Mouse (Mus musculus): ENCODE data around the gene Tcp1. TPM values are rescaled to one million over a fixed set of nuclear protein-coding genes. Genes with fewer than 3 reads are reported as not detected.
"Not testable (repeated sequence)": the region's sequence is repeated elsewhere in the genome, so short reads cannot be mapped to it uniquely, and the experiment has no call there.

Gene Tcp1
- polyA plus RNA-seq, 1 experiment: 138 TPM

DNA sequence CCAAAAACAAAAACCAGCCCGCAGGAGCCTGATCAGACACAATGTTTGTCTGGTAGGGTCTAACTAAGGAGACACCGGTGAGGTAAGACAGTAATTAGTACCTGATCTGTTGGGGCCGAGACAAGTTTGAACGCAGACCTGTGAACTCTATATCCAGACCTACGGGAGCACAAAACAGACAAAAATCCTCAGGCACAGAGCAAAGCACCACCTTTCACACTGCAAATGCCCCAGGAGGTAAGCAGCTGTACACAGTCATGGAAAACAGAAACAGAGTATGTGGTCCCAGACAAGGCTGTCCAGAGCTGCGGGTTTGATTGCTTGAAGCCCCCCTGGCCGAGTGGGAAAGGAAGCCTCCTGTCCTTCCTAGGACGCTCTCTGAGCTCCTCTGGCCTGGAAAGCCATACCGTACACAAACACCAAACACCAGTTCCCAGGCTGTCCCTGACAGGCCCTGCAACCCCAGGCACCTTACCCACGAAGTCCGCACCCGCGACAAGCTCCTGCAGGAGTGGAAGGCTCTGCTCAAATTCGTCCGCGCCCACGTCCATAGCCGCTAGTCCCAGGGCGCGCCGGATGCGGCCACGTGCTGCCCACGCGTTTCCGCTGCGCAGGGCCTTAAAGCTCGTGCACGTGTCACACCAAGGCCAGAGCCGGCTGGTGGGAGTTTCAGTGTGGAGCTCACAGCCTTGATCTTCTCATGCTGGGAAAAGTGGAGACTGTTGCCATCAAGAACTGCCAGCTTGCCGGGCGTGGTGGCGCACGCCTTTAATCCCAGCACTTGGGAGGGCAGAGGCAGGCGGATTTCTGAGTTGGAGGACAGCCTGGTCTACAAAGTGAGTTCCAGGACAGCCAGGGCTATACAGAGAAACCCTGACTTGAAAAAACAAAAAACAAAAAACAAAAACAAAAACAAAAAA is 5.9 kb upstream of the Tcp1 start, which contains the start of gene Pnldc1:
Gene Pnldc1, minus strand, starts transcription at position 870 of the 920 bp plus-strand sequence.
- no peak for DNase-seq (ENCODE audit: extremely low spot score in 1 of 2, low spot score in 1 of 2)

DNA sequence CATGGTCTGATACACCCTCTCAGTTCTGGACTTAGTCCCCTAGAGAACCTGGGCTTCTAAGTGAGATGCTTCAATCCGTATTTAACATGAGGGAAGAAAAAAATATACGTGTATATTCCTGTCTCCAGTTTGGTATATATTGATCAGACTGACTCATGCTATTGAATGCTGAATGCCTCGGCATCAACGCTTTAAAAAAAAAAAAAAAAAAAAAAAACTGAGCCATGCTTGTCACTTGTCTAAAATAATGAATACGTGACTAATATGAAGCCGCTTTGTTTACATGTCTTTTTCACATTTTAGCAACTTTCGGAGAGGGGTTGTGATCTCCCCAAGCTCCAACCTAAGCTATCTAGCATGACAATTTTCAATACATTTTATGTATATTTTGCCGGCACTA is 5.1 kb upstream of the Tcp1 start:
- DNase-seq (ENCODE audit: extremely low spot score in 1 of 2, low spot score in 1 of 2): no peak

DNA sequence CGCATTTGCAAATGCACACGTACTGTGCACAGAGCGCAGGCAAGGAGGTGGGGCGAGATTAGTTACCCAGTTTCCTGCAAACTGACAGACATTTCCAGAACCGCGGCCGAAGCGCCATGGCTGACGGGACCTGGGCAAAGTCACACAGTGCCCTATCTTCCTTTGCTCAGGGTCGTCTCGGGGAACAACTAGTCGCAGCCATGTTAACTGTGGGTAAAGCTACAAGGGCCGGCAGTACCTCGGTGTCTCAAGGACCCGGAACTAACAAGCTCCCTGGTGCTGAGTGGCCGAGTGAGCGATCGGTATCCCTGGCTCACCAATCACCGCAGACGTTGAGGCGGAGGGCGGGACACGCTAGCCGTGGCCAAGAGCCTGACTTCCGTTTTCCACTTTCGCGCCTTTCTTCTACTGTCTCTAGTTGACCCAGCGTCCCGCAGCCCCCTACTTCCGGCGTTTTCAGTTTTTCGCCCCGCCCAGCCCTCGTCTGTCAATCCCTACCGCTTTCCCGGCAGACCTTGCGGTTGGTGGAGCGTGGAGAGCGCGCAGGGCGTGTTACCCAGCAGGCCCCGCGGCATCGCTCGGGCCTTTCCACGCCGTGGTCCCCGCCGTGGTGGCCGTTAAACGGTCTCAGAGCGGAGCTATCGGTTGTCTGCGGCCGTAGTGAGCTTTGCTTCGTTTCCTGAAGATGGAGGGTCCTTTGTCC is 531 bp downstream of the Tcp1 start, which contains the start of gene Mrpl18:
Gene Mrpl18, minus strand, starts transcription at position 465 of the 703 bp plus-strand sequence.
- DNase-seq (ENCODE audit: extremely low spot score in 1 of 2, low spot score in 1 of 2): peak; percentile 99 to 100

DNA sequence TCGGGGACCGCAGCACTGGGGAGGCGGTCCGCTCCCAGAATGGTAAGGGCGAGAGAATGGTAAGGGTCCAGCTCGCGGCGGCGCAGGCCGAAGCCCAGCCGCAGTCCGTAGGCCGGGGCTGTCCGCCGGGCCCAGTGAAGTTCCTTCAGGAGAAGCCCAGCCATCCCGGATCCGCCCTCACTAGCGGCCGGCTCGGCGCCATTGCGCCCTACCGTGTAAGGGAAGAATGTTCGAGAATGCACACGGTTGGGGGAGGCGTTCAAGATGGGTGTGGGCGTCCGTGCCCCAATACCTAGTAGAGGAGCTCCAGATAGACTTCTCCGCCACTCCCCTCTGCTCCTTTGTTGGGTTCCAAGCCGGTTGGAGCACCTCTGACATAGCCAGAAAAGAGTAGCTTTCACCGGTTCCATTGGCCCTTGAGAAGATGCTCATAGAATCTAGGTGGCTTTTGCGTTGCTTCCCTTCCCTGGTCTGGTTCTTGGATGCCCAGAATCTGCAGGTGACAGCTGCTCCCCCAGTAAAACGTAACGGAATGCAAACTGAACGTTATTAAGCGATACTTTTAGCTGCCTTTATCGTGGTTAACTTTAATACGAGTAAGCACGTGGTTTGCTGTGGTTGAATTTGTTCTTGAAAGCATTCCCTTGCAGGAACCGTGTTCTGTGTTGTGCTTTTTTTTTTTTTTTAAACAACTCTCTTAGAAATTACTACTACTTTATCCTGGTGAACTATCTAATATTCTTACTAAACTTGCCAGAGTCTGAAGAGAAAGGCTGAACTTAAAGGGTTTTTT is 1.3 kb downstream of the Tcp1 start:
- DNase-seq (ENCODE audit: extremely low spot score in 1 of 2, low spot score in 1 of 2): peak in 1 of 2 experiments; percentile 60

DNA sequence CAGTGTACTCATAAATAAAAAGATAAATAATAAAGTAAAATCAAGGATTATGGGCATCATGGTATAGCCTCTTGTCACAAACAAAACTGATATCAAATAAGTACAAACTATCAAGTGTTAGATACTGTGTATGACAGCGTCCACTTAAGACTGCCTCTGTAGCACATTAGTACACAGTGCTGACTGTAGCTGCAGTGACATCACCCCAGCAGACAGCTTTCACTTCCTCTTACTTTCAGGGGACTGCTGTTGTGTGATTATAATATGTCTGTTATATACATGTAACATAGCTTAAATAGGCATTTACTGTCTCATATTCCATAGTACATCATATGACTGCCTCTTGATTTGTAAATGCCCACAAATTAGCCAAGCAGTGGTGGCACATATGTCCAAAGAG is 5.6 kb downstream of the Tcp1 start:
- no peak for DNase-seq (ENCODE audit: extremely low spot score in 1 of 2, low spot score in 1 of 2)

DNA sequence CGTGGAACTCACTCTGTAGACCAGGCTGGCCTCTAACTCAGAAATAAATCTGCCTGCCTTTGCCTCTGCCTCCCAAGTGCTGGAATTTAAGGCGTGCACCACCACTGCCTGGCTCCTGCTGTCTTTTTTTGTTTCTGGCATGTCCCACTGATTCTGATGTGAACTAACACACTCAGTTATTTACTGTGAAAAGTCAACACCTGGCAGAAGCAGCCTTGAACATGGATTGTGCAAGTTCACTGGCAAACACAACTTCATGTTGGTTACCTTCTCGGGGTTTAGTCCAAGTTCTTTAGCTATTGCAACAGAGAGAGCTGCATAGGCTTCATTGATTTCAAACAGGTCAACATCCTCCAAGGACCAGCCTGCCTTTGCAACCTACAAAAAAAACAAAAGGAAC is 9.5 kb downstream of the Tcp1 start:
- no peak for DNase-seq (ENCODE audit: extremely low spot score in 1 of 2, low spot score in 1 of 2)

DNA sequence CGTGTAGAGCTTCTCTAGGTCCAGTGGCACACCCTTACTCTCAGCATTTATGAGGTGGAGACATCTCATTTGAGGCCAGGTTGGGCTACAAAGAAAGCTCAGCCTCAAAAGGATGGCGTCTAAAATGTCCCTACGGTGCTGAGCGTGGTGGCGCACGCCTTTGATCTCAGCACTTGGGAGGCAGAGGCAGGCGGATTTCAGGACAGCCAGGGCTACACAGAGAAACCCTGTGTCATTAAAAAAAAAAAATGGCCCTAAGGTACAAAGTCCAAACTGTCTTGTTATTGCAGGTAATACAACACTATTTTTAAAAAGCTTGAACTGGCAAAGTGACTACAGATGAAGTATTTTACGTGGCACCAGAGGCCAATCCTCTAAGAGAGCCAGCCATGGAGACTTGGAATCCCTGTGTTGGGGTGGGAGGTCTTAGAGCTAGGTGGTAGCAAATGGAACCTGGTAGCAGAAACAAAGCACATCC is 10.2 kb downstream of the Tcp1 start:
- no peak for DNase-seq (ENCODE audit: extremely low spot score in 1 of 2, low spot score in 1 of 2)

DNA sequence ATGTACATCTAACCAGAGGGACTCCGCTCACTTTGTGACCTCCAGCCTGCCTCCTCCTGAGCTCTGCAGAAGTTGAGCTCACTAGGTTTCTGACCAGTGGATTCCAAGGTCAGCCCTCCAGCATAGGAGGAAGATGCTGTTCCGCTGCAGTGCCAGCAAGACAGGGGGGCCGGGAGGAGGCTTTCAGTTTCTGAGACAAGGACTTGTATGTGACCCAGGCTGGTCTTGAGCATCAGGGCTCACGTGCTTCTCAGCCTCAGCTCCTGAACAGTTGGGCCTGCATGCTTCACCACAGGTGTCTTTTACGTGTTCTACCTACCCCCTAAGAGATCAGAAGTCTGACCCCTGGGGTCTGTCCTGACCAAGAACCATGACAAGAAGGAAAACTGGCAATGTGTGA is 16.1 kb downstream of the Tcp1 start:
- not testable (repeated sequence) for DNase-seq (ENCODE audit: extremely low spot score in 1 of 2, low spot score in 1 of 2)

DNA sequence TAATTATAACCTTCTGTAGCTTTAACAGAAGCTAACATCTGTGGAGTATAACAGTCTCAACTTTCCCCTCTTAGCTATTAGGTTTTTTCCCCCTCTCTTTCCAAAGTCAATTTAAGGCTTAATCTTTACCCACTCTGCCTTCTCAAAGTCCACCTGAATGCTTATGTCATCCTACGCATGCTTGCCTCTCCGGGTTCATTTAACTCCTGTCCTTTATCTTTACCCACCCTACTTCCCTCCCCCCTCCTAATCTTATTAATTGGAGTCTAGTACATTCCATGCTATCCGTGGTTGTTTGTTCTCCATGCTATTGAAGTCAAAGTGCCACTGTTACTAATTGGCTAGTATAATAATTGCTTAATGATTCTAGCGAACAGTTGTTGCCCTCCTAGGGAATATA is 20.2 kb downstream of the Tcp1 start:
- DNase-seq (ENCODE audit: extremely low spot score in 1 of 2, low spot score in 1 of 2): no peak

DNA sequence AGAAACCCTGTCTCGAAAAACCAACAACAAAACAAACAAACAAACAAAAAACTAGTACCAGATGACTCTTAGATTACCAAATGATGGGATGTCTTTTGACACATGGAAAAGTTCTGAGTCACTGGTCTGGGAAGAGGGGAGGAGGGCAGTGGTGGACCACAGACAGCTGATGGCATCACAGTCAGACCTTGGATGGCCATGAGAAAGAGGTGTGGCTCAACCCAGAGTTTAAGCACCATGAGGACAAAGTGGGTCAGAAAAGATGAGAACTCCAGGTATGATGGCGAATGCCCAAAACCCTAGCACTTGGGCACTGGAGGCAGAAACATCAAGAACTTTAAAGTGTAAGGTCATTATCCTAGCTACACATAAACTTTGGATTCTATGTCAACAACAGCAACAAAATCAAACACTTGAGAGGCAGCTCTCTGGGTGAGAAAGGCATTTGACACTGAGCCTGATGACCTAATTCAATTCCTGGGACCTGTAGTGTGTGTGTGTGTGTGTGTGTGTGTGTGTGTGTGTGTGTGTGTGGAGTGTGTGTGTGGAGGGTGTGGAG is 22.0 kb downstream of the Tcp1 start:
- DNase-seq (ENCODE audit: extremely low spot score in 1 of 2, low spot score in 1 of 2): no peak

DNA sequence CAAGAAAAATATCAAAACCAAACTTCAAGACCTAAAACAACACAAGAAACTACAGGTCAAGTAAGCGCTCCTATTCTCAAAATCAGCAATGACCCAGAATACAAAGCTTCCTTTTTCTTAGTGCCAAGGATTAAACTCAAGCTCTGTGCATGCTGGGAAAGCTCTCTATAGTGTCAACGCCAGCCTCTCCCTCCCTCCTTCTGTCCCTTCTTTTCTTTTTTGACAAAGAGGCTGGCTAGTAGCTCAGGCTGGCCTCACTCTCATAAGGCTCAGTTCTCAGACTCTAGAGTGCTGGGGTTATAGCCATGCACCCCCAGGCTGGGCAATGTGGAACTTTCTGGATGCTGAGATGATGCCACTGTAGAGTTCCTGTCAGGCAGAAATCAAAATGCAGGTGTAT is 22.6 kb downstream of the Tcp1 start:
- no peak for DNase-seq (ENCODE audit: extremely low spot score in 1 of 2, low spot score in 1 of 2)

DNA sequence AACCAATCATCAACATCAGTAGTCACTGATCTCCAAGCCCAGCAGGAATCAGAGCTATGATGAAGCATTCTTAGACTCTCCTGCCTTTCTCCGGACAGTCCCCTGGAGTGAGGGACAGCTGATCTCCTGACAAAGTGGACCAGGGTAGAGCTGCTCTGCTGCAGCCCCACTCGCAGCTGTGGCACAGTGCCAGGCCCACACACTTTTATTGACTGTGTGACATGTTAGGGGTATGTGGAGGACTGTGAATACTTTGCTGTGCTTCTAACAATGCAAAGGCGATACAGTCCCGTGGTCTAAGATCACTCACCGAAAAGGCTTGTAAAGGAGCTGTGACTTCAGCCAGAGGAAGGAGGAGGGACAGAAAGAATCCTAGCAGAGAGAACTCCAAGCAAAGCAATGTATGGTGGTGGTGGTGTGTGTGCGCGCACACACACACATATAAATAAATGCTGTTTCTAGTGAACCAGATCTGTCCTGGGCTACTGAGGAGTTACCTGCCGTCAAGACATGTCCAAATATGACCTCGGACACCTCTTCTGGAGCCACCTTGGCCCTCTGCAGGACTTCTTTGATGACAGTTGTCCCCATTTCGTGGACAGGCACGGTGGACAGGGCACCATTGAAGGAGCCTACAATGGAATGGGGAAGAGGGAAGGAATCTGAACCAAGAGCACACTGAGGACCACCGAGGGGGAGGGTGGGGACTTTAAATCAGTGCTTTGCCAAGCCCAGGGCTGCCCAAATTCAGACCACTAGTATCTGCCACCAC is 24.1 kb downstream of the Tcp1 start:
- DNase-seq (ENCODE audit: extremely low spot score in 1 of 2, low spot score in 1 of 2): not testable (repeated sequence)

DNA sequence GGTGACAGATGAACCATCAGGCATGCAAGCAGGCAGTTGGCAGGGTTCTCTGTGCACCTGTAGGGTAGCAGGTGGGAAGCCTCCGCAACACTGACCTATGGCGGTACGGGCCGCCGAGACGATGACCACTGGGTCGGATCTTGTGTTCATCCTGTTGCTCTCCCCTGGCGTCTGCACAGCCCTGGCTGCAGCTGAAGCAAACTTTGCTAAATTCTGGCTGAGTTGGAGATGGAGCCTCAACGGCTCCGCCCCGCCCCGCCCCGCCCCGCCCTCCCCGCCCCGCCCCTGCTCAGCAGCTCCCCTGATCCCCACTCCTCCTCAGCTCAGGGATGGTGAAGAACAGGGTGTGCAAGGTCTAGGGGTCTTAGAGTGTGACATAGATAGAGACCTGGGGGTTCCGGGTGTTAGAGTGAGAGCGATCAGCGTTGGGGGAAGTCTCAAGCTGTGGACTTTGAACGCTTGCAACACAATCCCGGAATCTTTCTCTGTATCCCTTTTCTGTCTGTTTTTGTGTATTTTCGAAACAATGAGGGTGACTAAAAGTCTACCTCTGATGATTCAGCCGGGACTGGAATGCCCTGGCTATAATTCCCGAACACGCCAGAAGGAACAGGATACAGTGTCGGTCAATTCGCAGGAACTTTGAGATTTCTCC is 24.8 kb downstream of the Tcp1 start, which contains the start of gene Acat3:
Gene Acat3, minus strand, starts transcription at position 450 of the 655 bp plus-strand sequence.
- DNase-seq (ENCODE audit: extremely low spot score in 1 of 2, low spot score in 1 of 2): no peak

DNA sequence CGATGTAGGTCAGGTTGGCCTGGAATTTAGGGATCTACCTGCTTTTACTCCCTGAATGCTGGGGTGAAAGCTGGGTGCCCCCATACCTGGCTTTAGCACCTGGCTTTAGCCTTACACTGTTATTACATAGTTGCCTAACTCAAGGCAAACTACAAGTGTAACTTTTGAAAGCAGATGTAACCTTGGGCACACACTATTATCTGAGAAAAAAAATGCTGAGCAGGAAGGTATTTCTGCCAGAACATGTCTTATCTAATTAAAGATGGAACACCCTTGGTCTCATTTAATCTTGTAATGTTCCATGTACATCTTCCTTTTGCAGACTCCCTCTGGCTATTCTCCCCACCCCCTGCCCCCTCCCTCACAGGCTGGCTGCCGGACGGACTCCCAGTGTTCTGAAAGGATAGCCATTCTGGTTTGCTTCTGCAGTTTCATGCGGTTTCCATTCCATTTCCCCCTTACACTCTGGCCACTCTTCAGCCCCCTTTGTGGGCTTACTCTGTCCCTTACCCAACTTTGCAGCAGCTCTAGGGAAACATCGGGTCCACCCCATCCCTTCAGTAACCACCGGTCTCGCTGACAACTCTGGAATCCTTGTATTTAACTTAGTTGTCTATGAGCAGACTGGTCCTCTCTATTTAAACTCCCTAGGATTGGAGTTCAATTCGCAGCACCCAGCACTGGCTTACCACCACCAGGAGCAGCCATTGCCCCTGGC is 26.2 kb downstream of the Tcp1 start:
- no peak for DNase-seq (ENCODE audit: extremely low spot score in 1 of 2, low spot score in 1 of 2)

DNA sequence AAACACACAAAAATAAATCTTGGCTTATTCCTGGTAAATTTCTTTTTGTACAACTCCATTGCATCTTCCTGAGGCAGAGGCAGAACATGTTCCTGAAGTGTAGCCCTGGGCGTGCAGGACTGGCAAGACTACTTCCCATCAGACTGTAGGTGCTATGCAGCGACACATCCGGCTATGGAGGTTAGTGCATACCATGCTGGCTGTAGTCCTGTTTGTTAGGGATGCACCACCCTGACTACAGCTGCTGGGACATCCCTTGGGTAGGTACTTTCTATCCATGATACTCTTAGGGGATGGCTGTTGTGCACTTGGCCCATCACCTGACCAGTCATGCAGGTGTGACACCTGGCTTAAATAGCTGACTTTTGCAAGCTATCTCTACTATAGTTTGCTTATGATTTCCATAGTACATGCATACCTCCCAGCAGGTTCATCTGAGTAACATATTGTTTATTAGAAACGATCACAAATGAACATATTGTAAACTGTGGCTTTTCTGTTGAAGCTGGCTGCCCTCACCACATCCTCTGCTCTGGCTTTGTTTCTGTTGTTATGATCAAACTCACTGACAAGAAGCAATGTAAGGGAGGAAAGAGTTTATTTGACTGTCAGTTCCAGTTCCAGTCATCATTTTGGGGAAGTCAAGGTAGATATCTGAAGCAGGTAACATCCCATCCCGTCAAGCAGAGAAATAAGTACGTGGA is 27.1 kb downstream of the Tcp1 start:
- no peak for DNase-seq (ENCODE audit: extremely low spot score in 1 of 2, low spot score in 1 of 2)

DNA sequence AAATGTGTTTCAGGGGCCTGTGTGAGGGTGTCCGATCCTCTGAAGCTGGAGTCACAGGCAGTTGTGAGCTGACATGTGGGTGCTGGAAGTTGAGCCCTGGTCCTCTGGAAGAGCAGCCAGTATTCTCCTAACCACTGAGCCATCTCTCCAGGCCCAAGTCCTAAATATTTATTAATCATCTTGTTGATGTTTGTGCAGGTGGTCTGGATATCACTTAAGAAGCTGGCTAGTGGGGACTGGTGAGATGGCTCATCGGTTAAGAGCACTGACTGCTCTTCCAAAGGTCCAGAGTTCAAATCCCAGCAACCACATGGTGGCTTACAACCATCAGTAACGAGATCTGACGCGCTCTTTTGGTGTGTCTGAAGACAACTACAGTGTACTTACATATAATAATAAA is 34.2 kb downstream of the Tcp1 start:
- no peak for DNase-seq (ENCODE audit: extremely low spot score in 1 of 2, low spot score in 1 of 2)

DNA sequence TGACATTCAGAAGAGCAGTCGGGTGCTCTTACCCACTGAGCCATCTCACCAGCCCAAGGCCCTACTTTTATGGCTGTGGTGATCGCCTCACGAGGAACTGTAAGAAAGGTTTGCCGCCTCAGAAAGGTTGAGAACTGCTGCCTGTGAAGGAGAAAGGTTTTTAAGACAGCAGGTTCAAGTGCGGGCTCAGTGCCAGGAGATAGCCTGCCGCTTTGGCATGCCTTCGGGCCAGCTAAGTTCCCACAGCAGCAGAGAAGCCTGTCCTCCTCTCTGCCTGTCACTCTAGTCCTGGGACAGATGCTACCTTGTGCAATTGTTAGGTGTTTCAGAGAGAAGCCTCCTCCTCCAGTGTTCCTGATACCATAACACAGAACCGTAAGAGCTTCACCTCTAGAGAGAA is 41.2 kb downstream of the Tcp1 start:
- DNase-seq (ENCODE audit: extremely low spot score in 1 of 2, low spot score in 1 of 2): no peak

DNA sequence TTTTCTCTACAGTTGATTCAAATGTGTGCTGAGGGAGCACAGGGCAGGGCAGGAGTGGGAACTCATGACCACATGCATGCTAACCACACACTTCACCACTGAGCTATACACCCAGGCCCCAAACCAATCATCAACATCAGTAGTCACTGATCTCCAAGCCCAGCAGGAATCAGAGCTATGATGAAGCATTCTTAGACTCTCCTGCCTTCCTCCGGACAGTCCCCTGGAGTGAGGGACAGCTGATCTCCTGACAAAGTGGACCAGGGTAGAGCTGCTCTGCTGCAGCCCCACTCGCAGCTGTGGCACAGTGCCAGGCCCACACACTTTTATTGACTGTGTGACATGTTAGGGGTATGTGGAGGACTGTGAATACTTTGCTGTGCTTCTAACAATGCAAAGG is 43.9 kb downstream of the Tcp1 start:
- not testable (repeated sequence) for DNase-seq (ENCODE audit: extremely low spot score in 1 of 2, low spot score in 1 of 2)
